Mouse (Mus musculus): ENCODE measurements around the gene Bag5. TPM values are rescaled to one million over a fixed set of nuclear protein-coding genes. Genes with fewer than 3 reads are reported as not detected.

Gene Bag5
- polyA plus RNA-seq, 1 experiment, result 7.7 TPM

GRCm38 (mm10) chr12:111756082-111756697, 43.1 kb upstream of the Bag5 start:
- WGBS, result 58% methylated on average over 4 of the region's 4 CpGs
- no peak for TF ChIP-seq POLR2A (IDR thresholded peaks at IDR 0.05; ENCODE audit: borderline replicate concordance, control insufficient read depth, low read depth, low read length)
- no peak for TF ChIP-seq CTCF (IDR thresholded peaks at IDR 0.05; ENCODE audit: control insufficient read depth, insufficient read depth, low read length)
- Histone ChIP-seq H3K4me1 (ENCODE audit: control insufficient read depth, insufficient read depth, low read length) (no peaks in the 10 kb centered on the region; the same call in 1 of the 2 replicates), H3K4me3 (replicated peaks; ENCODE audit: control insufficient read depth, low read depth, low read length) (no peak overlapping the region), H3K27ac (ENCODE audit: control insufficient read depth, insufficient read depth, low read depth, low read length, poor library complexity) (no peak overlapping the region)

GRCm38 (mm10) chr12:111755231-111755630, 42.2 kb upstream of the Bag5 start:
- Histone ChIP-seq H3K4me1 (ENCODE audit: control insufficient read depth, insufficient read depth, low read length) (no peaks in the 10 kb centered on the region), H3K27ac (ENCODE audit: control insufficient read depth, insufficient read depth, low read depth, low read length, poor library complexity) (no peak overlapping the region), H3K4me3 (replicated peaks; ENCODE audit: control insufficient read depth, low read depth, low read length) (no peak overlapping the region)
- TF ChIP-seq POLR2A (IDR thresholded peaks at IDR 0.05; ENCODE audit: borderline replicate concordance, control insufficient read depth, low read depth, low read length) (no peak), CTCF (IDR thresholded peaks at IDR 0.05; ENCODE audit: control insufficient read depth, insufficient read depth, low read length) (no peak)
- 45% methylated on average over 2 of the region's 2 CpGs for WGBS

GRCm38 (mm10) chr12:111754710-111755109, 41.7 kb upstream of the Bag5 start:
- no peak for TF ChIP-seq CTCF (IDR thresholded peaks at IDR 0.05; ENCODE audit: control insufficient read depth, insufficient read depth, low read length)
- no peak for TF ChIP-seq POLR2A (IDR thresholded peaks at IDR 0.05; ENCODE audit: borderline replicate concordance, control insufficient read depth, low read depth, low read length)
- H3K27ac ChIP-seq (ENCODE audit: control insufficient read depth, insufficient read depth, low read depth, low read length, poor library complexity), result no peak overlapping the region
- H3K4me1 ChIP-seq (ENCODE audit: control insufficient read depth, insufficient read depth, low read length), result no peaks in the 10 kb centered on the region
- no peak overlapping the region for H3K4me3 ChIP-seq (replicated peaks; ENCODE audit: control insufficient read depth, low read depth, low read length)

DNA sequence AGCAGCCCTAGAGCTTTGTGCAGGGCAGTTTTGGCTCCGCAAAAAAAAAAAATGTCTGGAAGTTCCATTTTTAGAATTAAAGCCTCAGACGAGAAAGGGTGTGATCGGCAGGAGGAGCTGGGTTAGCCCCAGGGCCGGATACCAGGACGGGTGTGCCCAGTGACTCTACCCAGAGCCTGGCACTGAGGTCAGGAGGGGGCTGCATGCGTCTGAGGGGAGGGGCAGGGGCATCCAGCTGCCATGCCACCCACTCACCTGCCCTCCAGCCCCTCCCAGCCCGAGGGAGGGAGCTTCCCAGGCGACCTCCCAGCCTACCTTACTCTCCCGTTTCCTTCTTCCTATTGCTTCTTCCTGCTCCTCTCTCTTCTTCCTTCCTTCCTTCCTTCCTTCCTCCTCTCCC, 40.3 kb upstream of the Bag5 start:
- TF ChIP-seq POLR2A (IDR thresholded peaks at IDR 0.05; ENCODE audit: borderline replicate concordance, control insufficient read depth, low read depth, low read length) (no peak), CTCF (IDR thresholded peaks at IDR 0.05; ENCODE audit: control insufficient read depth, insufficient read depth, low read length) (no peak)
- Histone ChIP-seq H3K27ac (ENCODE audit: control insufficient read depth, insufficient read depth, low read depth, low read length, poor library complexity) (no peak overlapping the region), H3K4me3 (replicated peaks; ENCODE audit: control insufficient read depth, low read depth, low read length) (no peak overlapping the region), H3K4me1 (ENCODE audit: control insufficient read depth, insufficient read depth, low read length) (no peaks in the 10 kb centered on the region)
- WGBS, result 65% methylated on average over 9 of the region's 9 CpGs

DNA sequence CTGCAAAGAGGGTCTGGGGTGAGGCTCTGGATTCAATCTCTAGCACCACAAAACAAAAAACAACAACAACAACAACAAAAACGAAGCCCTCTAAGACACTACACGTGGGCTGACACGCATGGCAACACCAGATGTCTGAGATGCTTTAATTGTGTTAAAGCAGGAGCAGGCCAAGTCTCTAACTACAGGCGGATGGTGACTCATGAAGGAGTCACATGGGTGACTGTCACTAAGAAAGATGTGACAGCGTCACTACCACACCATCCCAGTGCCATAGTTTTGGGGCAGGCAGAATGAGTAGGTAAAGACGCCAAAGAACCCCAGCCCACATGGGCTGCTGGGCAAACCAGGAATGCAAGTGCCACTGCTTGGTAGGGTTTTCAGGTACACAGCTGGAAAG, 39.4 kb upstream of the Bag5 start:
- TF ChIP-seq CTCF (IDR thresholded peaks at IDR 0.05; ENCODE audit: control insufficient read depth, insufficient read depth, low read length) (no peak), POLR2A (IDR thresholded peaks at IDR 0.05; ENCODE audit: borderline replicate concordance, control insufficient read depth, low read depth, low read length) (no peak)
- no peak overlapping the region for H3K27ac ChIP-seq (ENCODE audit: control insufficient read depth, insufficient read depth, low read depth, low read length, poor library complexity)

DNA sequence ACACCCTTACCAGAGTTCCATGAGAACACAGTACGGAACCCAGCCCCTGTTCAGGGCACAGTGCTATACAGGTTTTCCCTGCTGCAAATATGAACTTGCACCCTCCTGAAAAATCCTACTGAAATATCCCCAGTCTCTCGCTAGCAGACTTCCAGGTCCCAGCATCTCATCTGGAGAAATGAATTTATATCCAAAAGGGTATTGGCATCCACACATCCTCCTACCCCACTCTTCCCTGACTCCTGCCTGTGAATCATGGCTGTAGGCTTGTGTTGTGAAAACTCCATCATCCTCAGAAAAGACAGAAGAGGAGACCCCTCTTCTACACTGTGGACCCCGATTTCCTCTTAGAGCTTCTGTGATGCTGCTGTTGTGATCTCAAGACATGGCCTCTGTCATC, 37.7 kb upstream of the Bag5 start:
- no peak overlapping the region for H3K4me3 ChIP-seq (replicated peaks; ENCODE audit: control insufficient read depth, low read depth, low read length)
- TF ChIP-seq POLR2A (IDR thresholded peaks at IDR 0.05; ENCODE audit: borderline replicate concordance, control insufficient read depth, low read depth, low read length) (no peak), CTCF (IDR thresholded peaks at IDR 0.05; ENCODE audit: control insufficient read depth, insufficient read depth, low read length) (no peak)
- no peak overlapping the region for H3K27ac ChIP-seq (ENCODE audit: control insufficient read depth, insufficient read depth, low read depth, low read length, poor library complexity)
- peaks cover 1% of the 10 kb centered on the region for H3K4me1 ChIP-seq (ENCODE audit: control insufficient read depth, insufficient read depth, low read length)
- WGBS, result 88% methylated on average over 3 of the region's 3 CpGs

More for the DNA sequence above, 39.4 kb upstream of the Bag5 start:
- WGBS, result 88% methylated on average over 6 of the region's 6 CpGs
- Histone ChIP-seq H3K4me1 (ENCODE audit: control insufficient read depth, insufficient read depth, low read length) (no peaks in the 10 kb centered on the region), H3K4me3 (replicated peaks; ENCODE audit: control insufficient read depth, low read depth, low read length) (no peak overlapping the region)

GRCm38 (mm10) chr12:111747421-111747820, 34.4 kb upstream of the Bag5 start:
- 85% methylated on average over 7 of the region's 7 CpGs for WGBS
- no peak overlapping the region for H3K4me3 ChIP-seq (replicated peaks; ENCODE audit: control insufficient read depth, low read depth, low read length)
- TF ChIP-seq POLR2A (IDR thresholded peaks at IDR 0.05; ENCODE audit: borderline replicate concordance, control insufficient read depth, low read depth, low read length) (no peak), CTCF (IDR thresholded peaks at IDR 0.05; ENCODE audit: control insufficient read depth, insufficient read depth, low read length) (no peak)
- peaks cover 1% of the 10 kb centered on the region for H3K4me1 ChIP-seq (ENCODE audit: control insufficient read depth, insufficient read depth, low read length)
- no peak overlapping the region for H3K27ac ChIP-seq (ENCODE audit: control insufficient read depth, insufficient read depth, low read depth, low read length, poor library complexity)

DNA sequence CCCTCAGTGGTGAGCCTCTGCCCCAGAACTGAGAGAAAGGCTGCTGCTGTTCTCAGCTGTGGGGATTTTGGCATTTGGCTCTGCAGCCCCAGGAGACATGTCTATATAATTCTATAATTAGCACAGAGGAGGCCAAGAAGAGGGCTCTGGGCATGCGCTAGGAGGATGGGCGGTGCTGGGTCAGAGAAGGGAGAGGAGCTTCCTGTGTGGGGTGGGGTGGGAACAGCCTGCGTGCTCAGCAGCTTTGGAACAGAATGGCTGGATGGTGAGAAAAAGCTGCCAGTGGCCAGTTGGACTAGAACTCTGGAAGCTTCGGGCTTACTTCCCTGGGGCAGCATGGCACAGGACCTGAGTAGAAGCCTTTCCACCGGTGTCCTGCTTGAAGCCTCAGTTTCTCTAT, 33.0 kb upstream of the Bag5 start:
- Histone ChIP-seq H3K27ac (ENCODE audit: control insufficient read depth, insufficient read depth, low read depth, low read length, poor library complexity) (no peak overlapping the region; the same call in none of the 2 replicates), H3K4me1 (ENCODE audit: control insufficient read depth, insufficient read depth, low read length) (peaks cover 1% of the 10 kb centered on the region), H3K4me3 (replicated peaks; ENCODE audit: control insufficient read depth, low read depth, low read length) (no peak overlapping the region)
- TF ChIP-seq CTCF (IDR thresholded peaks at IDR 0.05; ENCODE audit: control insufficient read depth, insufficient read depth, low read length), result no peak
- WGBS, result 35% methylated on average over 5 of the region's 5 CpGs

GRCm38 (mm10) chr12:111745274-111745673, 32.2 kb upstream of the Bag5 start:
- Histone ChIP-seq H3K4me1 (ENCODE audit: control insufficient read depth, insufficient read depth, low read length) (peaks cover 1% of the 10 kb centered on the region), H3K4me3 (replicated peaks; ENCODE audit: control insufficient read depth, low read depth, low read length) (no peak overlapping the region), H3K27ac (ENCODE audit: control insufficient read depth, insufficient read depth, low read depth, low read length, poor library complexity) (no peak overlapping the region)
- WGBS, result 74% methylated on average over 6 of the region's 6 CpGs
- TF ChIP-seq POLR2A (IDR thresholded peaks at IDR 0.05; ENCODE audit: borderline replicate concordance, control insufficient read depth, low read depth, low read length) (no peak), CTCF (IDR thresholded peaks at IDR 0.05; ENCODE audit: control insufficient read depth, insufficient read depth, low read length) (no peak)
